Mouse (Mus musculus): Measurements from ENCODE around the gene Tfdp2.
"Not testable (repeated sequence)": the region's sequence is repeated elsewhere in the genome, so short reads cannot be mapped to it uniquely, and the experiment has no call there.

Gene Tfdp2

DNA sequence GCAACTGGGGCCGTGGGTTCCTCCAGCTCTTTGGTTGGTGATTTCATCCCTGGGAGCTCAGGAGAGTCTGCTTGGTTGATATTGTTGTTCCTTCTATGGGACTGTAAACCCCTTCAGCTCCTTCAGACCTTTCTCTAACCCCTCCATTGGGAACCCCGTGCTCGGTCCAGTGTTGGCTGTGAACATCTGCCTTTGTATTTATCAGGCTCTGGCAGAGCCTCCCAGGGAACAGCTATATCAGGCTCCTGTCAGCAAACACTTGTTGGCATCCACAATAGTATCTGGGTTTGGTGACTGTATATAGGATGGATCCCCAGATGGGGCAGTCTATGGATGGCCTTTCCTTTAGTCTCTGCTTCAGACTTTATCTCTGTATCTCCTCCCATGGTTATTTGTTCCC is 116.0 kb downstream of the Tfdp2 start:
- no peak for DNase-seq

DNA sequence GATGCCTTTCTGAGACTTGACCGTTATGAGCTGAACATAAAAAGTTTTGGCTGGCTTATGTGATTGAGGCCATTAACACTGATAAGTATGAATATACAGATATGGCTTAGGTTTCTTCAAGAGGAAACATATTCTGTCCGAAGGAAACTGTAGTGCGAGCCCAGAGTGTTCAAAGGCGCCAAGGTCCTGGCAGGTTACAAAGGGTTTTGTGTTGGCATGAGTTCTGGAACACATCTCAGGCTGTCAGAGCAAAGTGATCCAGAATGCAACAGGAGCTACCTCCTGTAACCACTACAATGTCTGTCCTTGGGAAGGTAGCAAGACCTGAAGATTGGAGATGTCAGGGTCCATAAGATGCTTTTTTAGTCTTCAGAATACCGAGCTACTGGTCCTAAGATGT is 123.3 kb downstream of the Tfdp2 start:
- DNase-seq = no peak

DNA sequence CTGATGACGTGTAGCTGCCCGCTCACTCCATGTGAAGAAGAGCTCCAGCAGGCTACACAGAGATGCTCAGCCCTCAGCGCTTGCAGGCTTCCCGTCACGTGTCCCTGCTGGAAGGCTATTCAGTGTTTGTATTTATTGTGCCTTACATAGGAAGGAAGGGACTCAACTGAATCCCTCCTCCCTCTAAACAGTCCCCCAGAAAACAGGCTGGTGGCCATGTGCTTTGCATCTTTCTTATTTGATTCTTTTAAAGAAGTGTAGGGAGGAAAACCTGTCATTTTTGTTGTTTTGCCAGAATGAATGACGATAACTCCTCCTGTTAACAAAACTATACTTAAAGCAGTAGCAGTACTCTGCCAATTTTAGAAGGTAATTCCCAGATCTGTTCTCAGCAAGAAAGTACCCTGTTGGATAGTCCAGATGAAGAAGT is 124.5 kb downstream of the Tfdp2 start:
- DNase-seq = peak; percentile 25

DNA sequence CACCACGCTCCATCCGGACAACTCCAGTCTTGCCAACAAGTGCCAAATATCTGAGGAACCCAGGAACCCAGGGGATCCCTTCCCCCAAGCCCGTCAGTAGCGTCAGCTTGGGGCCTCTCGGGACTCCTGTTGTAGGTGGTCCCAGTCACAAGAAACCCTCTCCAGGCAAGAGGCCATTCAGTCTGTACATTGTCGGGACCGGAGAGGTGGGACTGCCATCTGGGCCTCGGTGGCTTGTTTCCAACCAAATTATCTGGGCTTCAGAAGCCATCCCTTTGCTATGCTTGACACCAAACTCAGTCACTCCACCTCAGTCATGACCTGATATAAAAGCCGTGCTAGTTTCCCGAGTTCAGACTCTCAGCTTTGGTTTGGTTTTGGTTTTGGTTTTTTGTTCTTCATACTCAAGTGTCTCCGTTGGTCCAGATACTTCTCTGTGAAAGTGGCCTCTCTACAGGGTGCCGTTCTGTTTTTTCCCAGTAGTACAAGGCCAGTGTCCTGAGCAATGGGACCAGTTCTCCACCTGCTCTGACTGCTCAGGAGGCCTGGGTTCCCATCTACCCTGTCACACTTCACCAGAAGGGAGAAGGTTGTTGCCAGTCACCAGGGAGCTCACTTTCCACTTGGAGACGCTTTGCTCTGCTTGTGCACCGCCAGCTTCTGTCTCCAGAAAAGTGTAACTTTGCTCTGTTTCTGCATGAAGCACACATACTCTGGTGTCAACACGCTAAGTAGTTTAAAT is 126.5 kb downstream of the Tfdp2 start:
- DNase-seq = no peak

- peak; percentile 66 for DNase-seq
These were observed 128.4 kb downstream of the Tfdp2 start for GRCm38 (mm10) chr9:96324502-96324901.

DNA sequence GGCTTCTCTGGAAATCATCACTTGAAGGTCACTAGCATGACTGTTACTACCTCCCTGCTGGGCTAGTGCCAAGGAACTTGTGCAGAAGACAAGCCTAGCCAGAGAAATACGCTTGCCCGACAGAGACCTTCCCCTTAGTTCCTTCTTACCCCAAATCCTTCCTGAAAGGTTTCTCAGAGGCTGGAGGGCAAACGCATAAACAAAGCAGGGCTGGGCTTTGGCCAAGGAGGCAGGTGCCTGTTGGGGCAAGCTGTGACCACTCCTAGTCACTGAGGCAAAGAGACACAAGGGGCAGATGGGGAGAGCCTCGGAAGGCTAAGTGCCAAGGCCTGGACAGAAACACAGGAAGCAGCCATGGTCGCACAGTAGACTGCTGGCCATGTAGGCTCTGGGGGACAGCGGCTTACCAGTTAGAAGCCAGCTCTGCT is 130.4 kb downstream of the Tfdp2 start:
- DNase-seq = peak; percentile 43

DNA sequence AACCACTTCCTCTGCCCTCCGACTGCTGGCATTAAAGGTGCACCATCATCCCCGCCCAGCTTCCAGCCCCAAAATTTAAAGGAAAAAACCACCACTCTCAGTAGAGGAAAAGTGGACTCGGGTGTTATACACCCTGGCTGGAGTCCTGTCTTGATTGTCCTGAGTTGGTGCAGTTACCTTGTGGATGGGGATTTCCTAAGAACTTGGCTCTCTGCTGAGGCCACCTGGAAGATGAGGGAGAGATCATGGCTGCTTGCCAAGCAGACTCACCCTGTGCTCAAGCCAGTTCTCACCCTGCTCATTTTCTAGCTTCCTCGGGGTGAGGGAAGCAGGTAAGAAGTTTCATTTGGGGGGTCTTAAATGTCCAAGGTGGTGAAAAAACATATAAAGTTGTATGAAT is 132.2 kb downstream of the Tfdp2 start:
- peak; percentile 34 for DNase-seq

- no peak for DNase-seq
These were observed 135.1 kb downstream of the Tfdp2 start for GRCm38 (mm10) chr9:96331146-96331545.

DNA sequence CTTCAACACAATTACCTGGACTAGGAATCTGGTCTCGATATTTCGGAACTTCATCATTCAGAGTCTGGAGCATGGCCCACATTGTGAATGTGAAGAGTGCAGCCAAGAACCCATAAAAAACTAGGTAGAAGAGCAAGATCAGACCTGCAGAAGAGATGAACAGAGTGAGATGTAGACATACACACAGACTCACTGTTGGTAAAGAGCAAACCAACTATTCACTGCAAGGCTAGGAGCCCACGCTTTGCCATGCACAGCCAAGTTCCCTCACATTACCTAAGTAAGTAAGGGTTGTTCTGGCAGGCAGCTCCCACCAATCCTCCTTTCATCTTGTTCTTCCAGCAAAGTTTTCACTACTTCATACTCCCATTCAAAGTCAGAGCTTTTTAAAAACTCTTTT is 149.7 kb downstream of the Tfdp2 start:
- DNase-seq = no peak

GRCm38 (mm10) chr9:96348885-96349284 is 152.8 kb downstream of the Tfdp2 start:
- DNase-seq = no peak

- DNase-seq = peak; percentile 79
These were observed 153.9 kb downstream of the Tfdp2 start for GRCm38 (mm10) chr9:96350010-96350409.

DNA sequence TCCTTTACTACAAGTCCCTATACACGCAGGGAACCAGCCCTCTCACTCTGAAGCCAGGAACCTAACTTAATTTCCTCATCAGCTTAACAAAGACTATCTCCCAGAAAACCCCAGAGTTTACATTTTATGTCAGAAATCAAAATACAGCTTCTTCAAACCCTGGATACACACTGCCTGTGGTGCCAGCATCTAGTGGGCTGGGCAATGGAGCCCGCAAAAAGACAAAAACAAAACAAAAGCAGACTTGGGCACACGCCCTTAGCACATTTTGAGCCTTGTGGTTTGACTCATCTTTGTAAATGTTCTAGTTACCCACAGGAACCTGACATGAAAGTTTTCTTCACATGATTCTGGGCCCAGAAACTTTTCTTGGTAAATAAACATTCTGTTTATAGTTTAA is 154.4 kb downstream of the Tfdp2 start:
- no peak for DNase-seq

DNA sequence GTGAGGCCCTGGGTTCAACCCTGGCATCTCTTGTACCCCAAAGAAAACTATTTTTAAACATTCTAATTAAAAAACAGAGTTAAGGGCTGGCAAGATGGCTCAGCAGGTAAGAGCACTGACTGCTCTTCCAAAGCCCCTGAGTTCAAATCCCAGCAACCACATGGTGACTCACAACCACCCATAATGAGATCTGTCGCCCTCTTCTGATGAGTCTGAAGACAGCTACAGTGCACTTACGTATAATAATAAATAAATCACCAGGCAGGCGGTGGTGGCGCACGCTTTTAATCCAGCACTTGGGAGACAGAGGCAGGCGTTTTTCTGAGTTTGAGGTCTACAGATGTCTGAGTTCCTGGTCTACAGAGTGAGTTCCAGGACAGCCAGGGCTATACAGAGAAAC is 155.7 kb downstream of the Tfdp2 start:
- not testable (repeated sequence) for DNase-seq

DNA sequence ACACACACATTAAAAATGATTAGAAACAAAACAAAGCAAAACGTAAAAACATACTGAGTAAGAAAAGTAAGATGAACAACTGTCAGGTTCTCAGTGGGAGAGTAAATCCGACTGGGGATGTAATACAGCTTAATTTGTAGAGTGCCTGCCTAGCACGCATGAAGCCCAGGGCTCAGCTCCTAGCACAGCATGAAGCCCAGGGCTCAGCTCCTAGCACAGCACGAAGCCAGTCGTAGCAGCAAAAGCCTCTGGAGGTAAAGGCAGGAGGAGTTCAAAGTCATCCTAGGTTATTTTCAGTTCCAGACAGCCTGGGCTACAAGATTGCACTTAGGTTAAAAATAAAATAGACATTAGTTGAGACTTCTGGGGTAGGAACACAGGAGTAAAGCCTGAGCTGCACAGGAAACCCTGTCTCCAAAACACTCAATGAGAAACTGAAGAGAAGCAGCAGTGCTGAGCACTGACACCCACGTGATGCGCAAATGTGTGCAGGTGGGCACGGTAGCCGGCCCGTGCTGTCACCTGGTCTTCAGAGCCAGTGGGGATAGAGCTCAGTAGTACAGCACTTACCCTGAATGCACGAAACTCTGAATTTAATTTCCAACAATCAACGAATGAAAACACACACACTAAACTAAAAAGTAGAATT is 157.2 kb downstream of the Tfdp2 start:
- no peak for DNase-seq

GRCm38 (mm10) chr9:96353799-96354198 is 157.7 kb downstream of the Tfdp2 start:
- DNase-seq = peak; percentile 34

DNA sequence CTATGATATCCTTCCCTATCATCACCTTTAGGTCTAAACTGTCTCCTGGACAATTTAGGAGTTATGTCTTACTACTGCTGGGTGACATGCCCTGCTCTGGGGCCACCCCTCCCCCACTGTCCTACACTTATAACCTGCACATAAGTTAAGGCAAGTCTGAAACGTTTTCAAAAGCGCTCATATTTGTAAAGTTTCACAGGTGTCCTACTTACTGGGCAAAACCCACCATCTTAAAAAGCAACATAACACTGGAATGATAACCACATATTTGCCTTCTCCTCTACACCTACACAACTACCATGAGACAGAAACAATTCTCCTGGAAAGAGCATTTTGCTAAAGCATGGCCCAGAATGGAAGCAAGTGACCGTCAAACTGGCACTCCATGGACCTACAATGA is 164.0 kb downstream of the Tfdp2 start:
- no peak for DNase-seq

GRCm38 (mm10) chr9:96363581-96364140 is 167.6 kb downstream of the Tfdp2 start:
- DNase-seq = peak; percentile 83

DNA sequence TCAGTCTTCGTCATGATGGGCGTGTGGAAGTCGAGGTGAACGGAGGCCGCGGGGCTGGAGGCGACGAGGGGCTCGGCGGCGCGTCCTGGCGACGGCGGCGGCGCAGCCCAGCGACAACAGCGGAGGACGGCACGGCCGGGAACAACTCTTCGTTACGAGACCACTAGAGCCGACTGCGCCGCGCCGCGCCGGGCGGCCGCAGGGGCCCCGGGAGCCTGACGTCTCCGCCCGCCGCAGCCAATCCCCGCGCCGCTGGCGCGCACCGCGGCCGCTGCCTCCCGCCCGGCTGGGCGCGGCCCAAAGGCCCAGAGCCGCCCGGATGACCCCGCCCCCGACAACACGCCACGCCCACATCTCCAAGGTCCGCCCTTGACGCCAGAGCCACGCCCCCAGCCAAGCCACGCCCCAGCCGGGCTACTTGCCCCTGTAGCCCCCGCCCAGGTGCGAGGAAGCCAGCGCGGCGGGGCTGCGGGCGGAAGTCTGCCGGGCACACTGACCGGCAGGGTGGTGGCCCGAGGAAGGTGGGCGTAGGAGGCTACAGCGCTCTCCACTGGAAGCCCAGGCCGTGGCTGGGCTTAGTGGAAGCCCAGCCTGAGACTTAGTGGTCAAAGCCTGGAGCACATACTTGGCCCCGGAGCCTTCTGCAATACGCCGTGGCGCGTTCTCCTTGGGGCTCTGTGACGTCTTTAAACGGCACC is 168.2 kb downstream of the Tfdp2 start, which contains the start of gene Atp1b3:
Gene Atp1b3, minus strand, starts transcription at position 302 of the 698 bp plus-strand sequence.
- DNase-seq = peak; percentile 100

- no peak for DNase-seq
These were observed 169.3 kb downstream of the Tfdp2 start for GRCm38 (mm10) chr9:96365271-96365872.

DNA sequence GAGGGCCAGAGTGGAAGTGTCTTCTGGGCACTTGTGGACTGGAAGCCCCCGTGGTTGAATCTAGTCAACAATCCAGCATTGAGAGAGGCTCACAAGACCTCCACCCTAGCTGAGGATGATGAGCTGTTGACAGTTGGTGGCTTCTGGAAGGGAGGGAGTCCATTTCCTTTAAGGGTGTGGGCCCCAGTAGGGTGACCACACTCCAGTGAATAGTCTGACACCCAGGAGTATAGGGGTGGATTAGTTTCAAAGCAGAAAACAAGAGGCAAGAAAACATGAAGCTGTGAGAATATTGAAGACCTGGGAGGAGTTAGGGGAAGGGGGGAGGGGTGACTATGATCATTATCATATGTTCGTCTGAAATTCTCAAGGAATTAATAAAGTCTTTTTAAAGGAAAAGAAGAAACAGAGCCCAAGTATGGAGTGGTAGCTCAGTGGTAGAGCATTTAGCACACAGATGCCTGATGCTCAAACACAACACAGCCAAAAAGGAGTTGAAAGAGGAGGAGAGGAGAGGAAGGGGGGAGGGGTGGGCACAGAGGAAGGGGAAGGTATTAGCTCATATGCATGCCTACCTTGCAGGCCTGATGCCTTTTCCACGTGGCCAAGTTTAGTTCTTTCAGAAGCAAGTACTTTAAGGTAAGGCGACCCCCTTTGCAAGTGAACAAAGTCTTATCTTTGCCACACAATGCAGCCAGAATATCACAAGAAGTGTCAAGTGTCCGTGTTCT is 173.7 kb downstream of the Tfdp2 start:
- DNase-seq = no peak

- DNase-seq = no peak
These were observed 175.0 kb downstream of the Tfdp2 start for GRCm38 (mm10) chr9:96371075-96371474.
